Mouse (Mus musculus): ENCODE data around the gene Clec4f. TPM values are rescaled to one million over a fixed set of nuclear protein-coding genes. Genes with fewer than 3 reads are reported as not detected.
"Not testable (repeated sequence)": the region's sequence is repeated elsewhere in the genome, so short reads cannot be mapped to it uniquely, and the experiment has no call there.

The Clec4f gene
- polyA plus RNA-seq, 1 experiment from 2014 or later = not detected

- Histone ChIP-seq H3K27me3 (peaks cover 90% of the 10 kb centered on the region), H3K27ac (replicated peaks) (no peak overlapping the region), H3K9me3 (no peaks in the 10 kb centered on the region), H3K36me3 (no peaks in the 10 kb centered on the region), H3K9ac (no peak overlapping the region), H3K4me3 (no peak overlapping the region), H3K4me2 (no peak overlapping the region), H3K4me1 (replicated peaks) (no peaks in the 10 kb centered on the region)
- WGBS = 1% methylated on average over 12 of the region's 12 CpGs
- no peak for ATAC-seq (ENCODE audit: low FRiP score, low read depth)
Observed at GRCm38 (mm10) chr6:83692962-83693361, 37.0 kb upstream of the Clec4f start.

GRCm38 (mm10) chr6:83690936-83691335 lies 34.9 kb upstream of the Clec4f start:
- H3K4me3 ChIP-seq = no peak overlapping the region
- no peaks in the 10 kb centered on the region for H3K4me1 ChIP-seq (replicated peaks)
- no peak overlapping the region for H3K9ac ChIP-seq
- H3K4me2 ChIP-seq = no peak overlapping the region
- no peaks in the 10 kb centered on the region for H3K36me3 ChIP-seq
- H3K27ac ChIP-seq (replicated peaks) = no peak overlapping the region
- no peak for ATAC-seq (ENCODE audit: low FRiP score, low read depth)
- peaks cover 77% of the 10 kb centered on the region for H3K27me3 ChIP-seq
- 65% methylated on average over 2 of the region's 2 CpGs for WGBS
- H3K9me3 ChIP-seq = no peaks in the 10 kb centered on the region

GRCm38 (mm10) chr6:83690277-83690676 lies 34.3 kb upstream of the Clec4f start:
- Histone ChIP-seq H3K9ac (no peak overlapping the region), H3K4me3 (no peak overlapping the region), H3K27ac (replicated peaks) (no peak overlapping the region), H3K4me2 (no peak overlapping the region), H3K9me3 (no peaks in the 10 kb centered on the region), H3K27me3 (peaks cover 74% of the 10 kb centered on the region), H3K4me1 (replicated peaks) (no peaks in the 10 kb centered on the region), H3K36me3 (no peaks in the 10 kb centered on the region)
- no peak for ATAC-seq (ENCODE audit: low FRiP score, low read depth)
- WGBS = 19% methylated on average over 4 of the region's 5 CpGs

GRCm38 (mm10) chr6:83689374-83689773 lies 33.4 kb upstream of the Clec4f start:
- peaks cover 69% of the 10 kb centered on the region for H3K27me3 ChIP-seq
- 84% methylated on average over 4 of the region's 4 CpGs for WGBS
- ATAC-seq (ENCODE audit: low FRiP score, low read depth) = no peak

GRCm38 (mm10) chr6:83677757-83678156 lies 21.8 kb upstream of the Clec4f start, which contains the start of gene Cd207:
TSS of gene Cd207 (minus strand) at chr6:83677857.
- no peak for ATAC-seq (ENCODE audit: low FRiP score, low read depth)
- Histone ChIP-seq H3K4me2 (no peak within 1 kb of the TSS), H3K36me3 (no peaks in the 10 kb centered on the region), H3K4me3 (no peak within 1 kb of the TSS), H3K9me3 (no peaks in the 10 kb centered on the region), H3K27me3 (0 out of 2 replicates have a peak, but pooled peaks cover 6% of the 10 kb centered on the region), H3K27ac (replicated peaks) (no peak within 1 kb of the TSS), H3K4me1 (replicated peaks) (no peaks in the 10 kb centered on the region), H3K9ac (no peak within 1 kb of the TSS)
- 81% methylated on average over 4 of the region's 4 CpGs for WGBS

More at GRCm38 (mm10) chr6:83689374-83689773, 33.4 kb upstream of the Clec4f start:
- Histone ChIP-seq H3K9ac (no peak overlapping the region), H3K36me3 (no peaks in the 10 kb centered on the region), H3K27ac (replicated peaks) (no peak overlapping the region), H3K4me3 (no peak overlapping the region), H3K9me3 (no peaks in the 10 kb centered on the region), H3K4me1 (replicated peaks) (no peaks in the 10 kb centered on the region), H3K4me2 (no peak overlapping the region)

- no peaks in the 10 kb centered on the region for H3K9me3 ChIP-seq
- 8% methylated on average over 4 of the region's 4 CpGs for WGBS
- no peak overlapping the region for H3K4me3 ChIP-seq
- no peak overlapping the region for H3K9ac ChIP-seq
- no peaks in the 10 kb centered on the region for H3K4me1 ChIP-seq (replicated peaks)
- H3K4me2 ChIP-seq = no peak overlapping the region
- H3K27ac ChIP-seq (replicated peaks) = no peak overlapping the region
- no peaks in the 10 kb centered on the region for H3K36me3 ChIP-seq
- 0 out of 2 replicates have a peak, but pooled peaks cover 3% of the 10 kb centered on the region for H3K27me3 ChIP-seq
- ATAC-seq (ENCODE audit: low FRiP score, low read depth) = peak; percentile 76
Observed at GRCm38 (mm10) chr6:83673395-83673794, 17.4 kb upstream of the Clec4f start.

GRCm38 (mm10) chr6:83665009-83665408 lies 9.0 kb upstream of the Clec4f start:
- no peaks in the 10 kb centered on the region for H3K9me3 ChIP-seq
- H3K9ac ChIP-seq = no peak overlapping the region
- no peak overlapping the region for H3K4me3 ChIP-seq

GRCm38 (mm10) chr6:83660821-83661220 lies 4.8 kb upstream of the Clec4f start:
- ATAC-seq (ENCODE audit: low FRiP score, low read depth) = no peak
- 87% methylated on average over 4 of the region's 4 CpGs for WGBS
- no peaks in the 10 kb centered on the region for H3K9me3 ChIP-seq

More at GRCm38 (mm10) chr6:83665009-83665408, 9.0 kb upstream of the Clec4f start:
- H3K36me3 ChIP-seq = no peaks in the 10 kb centered on the region
- no peak overlapping the region for H3K27ac ChIP-seq (replicated peaks)
- 87% methylated on average over 2 of the region's 2 CpGs for WGBS
- no peak for ATAC-seq (ENCODE audit: low FRiP score, low read depth)
- no peak overlapping the region for H3K4me2 ChIP-seq
- H3K27me3 ChIP-seq = no peaks in the 10 kb centered on the region
- H3K4me1 ChIP-seq (replicated peaks) = no peaks in the 10 kb centered on the region

GRCm38 (mm10) chr6:83646715-83647114 lies 9.3 kb downstream of the Clec4f start:
- no peak for ATAC-seq (ENCODE audit: low FRiP score, low read depth)
- H3K27ac ChIP-seq (replicated peaks) = no peak overlapping the region
- 87% methylated on average over 10 of the region's 10 CpGs for WGBS

More at GRCm38 (mm10) chr6:83660821-83661220, 4.8 kb upstream of the Clec4f start:
- no peaks in the 10 kb centered on the region for H3K36me3 ChIP-seq
- H3K4me1 ChIP-seq (replicated peaks) = no peaks in the 10 kb centered on the region
- H3K27ac ChIP-seq (replicated peaks) = no peak overlapping the region
- no peak overlapping the region for H3K4me3 ChIP-seq
- H3K27me3 ChIP-seq = no peaks in the 10 kb centered on the region
- H3K9ac ChIP-seq = no peak overlapping the region
- no peak overlapping the region for H3K4me2 ChIP-seq

GRCm38 (mm10) chr6:83635329-83635728 lies 20.7 kb downstream of the Clec4f start:
- Histone ChIP-seq H3K27me3 (no peaks in the 10 kb centered on the region), H3K4me3 (no peak overlapping the region), H3K36me3 (no peaks in the 10 kb centered on the region), H3K4me1 (replicated peaks) (no peaks in the 10 kb centered on the region), H3K27ac (replicated peaks) (no peak overlapping the region), H3K9ac (no peak overlapping the region), H3K4me2 (no peak overlapping the region), H3K9me3 (no peaks in the 10 kb centered on the region)
- no peak for ATAC-seq (ENCODE audit: low FRiP score, low read depth)
- 92% methylated on average over 1 of the region's 1 CpGs for WGBS

More at GRCm38 (mm10) chr6:83646715-83647114, 9.3 kb downstream of the Clec4f start:
- no peaks in the 10 kb centered on the region for H3K36me3 ChIP-seq
- no peaks in the 10 kb centered on the region for H3K27me3 ChIP-seq
- H3K9me3 ChIP-seq = no peaks in the 10 kb centered on the region
- H3K4me1 ChIP-seq (replicated peaks) = no peaks in the 10 kb centered on the region
- no peak overlapping the region for H3K4me3 ChIP-seq
- no peak overlapping the region for H3K4me2 ChIP-seq
- no peak overlapping the region for H3K9ac ChIP-seq

- not testable (repeated sequence) for H3K4me3 ChIP-seq; H3K4me2 ChIP-seq; H3K9ac ChIP-seq; H3K27me3 ChIP-seq; H3K27ac ChIP-seq (replicated peaks); H3K36me3 ChIP-seq; ATAC-seq (ENCODE audit: low FRiP score, low read depth); H3K4me1 ChIP-seq (replicated peaks); H3K9me3 ChIP-seq
- WGBS = 76% methylated on average over 4 of the region's 4 CpGs
Observed at GRCm38 (mm10) chr6:83634631-83635030, 21.4 kb downstream of the Clec4f start.

GRCm38 (mm10) chr6:83634106-83634505 lies 21.9 kb downstream of the Clec4f start:
- H3K9ac ChIP-seq; H3K4me3 ChIP-seq; H3K4me1 ChIP-seq (replicated peaks); H3K36me3 ChIP-seq; H3K27me3 ChIP-seq; H3K9me3 ChIP-seq; ATAC-seq (ENCODE audit: low FRiP score, low read depth); H3K27ac ChIP-seq (replicated peaks); H3K4me2 ChIP-seq: not testable (repeated sequence)
- 67% methylated on average over 5 of the region's 5 CpGs for WGBS

- Histone ChIP-seq H3K9me3 (no peaks in the 10 kb centered on the region), H3K4me3 (no peak overlapping the region), H3K9ac (no peak overlapping the region), H3K4me2 (no peak overlapping the region), H3K27me3 (no peaks in the 10 kb centered on the region), H3K4me1 (replicated peaks) (no peaks in the 10 kb centered on the region), H3K36me3 (no peaks in the 10 kb centered on the region), H3K27ac (replicated peaks) (no peak overlapping the region)
- 79% methylated on average over 4 of the region's 4 CpGs for WGBS
- ATAC-seq (ENCODE audit: low FRiP score, low read depth) = no peak
Observed at GRCm38 (mm10) chr6:83631815-83632214, 24.2 kb downstream of the Clec4f start.

Data from hindbrain, embryonic 15.5 days (tissue).